Mouse (Mus musculus) regulatory T cell (primary cell): ENCODE data around the gene Gfra4.

Experiments
- in situ Hi-C: fragments of 300-600 bp; cut with MboI, MseI; formaldehyde crosslinking; loops from one replicate; pipeline ENCODE4 v1.15.1; 2025; ENCODE audit warnings: high pct_unique_total_duplicates

The Gfra4 gene

DNA sequence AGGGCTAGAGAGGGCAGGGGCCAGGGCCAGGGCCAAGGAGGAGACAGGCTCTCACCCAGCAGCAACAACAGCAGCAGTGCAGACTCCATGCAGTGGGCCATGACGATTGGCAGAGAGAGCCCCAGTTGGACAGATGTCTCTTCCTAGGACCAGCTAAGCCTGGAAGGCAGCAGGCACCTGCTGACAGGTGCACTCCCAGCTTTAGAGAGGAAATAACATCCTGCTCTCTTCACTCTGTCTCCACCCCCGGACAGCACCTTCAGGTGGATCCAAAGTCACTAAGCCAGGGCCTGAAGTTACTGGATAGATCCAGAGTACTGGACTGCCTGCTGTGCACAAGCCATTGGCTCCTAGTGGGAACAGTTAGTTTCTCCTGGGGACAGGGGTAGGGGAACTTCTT, at the start of gene Gfra4:
Gfra4 (minus strand) TSS at position 101 of the 400 bp plus-strand sequence.
- in situ Hi-C loops = no loop called here

DNA sequence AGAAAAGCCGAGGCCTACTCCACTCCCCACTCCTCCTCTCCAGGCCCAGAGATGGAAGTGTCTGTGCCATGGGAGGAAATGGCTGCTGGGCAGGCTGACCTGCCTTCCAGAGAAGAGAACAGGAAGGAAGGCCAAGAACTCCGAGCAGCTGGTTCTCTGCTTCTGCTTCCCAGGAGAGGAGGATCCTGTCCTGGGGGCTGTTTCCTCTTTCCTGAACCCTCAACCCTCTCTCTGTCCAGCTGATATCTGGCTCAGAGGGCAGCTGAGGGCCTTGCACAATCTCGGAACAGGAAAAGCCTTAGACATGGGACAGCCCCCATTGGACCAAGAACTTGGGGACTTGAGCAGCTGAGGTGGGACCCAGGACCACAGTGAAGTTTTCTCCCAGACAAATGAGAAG, 48.0 kb upstream of the Gfra4 start:
- in situ Hi-C loops = loop anchor here (5.0 to 10.0 kb wide), 3 partner anchors 51 to 424 kb away; no protein-coding TSS in a partner anchor

DNA sequence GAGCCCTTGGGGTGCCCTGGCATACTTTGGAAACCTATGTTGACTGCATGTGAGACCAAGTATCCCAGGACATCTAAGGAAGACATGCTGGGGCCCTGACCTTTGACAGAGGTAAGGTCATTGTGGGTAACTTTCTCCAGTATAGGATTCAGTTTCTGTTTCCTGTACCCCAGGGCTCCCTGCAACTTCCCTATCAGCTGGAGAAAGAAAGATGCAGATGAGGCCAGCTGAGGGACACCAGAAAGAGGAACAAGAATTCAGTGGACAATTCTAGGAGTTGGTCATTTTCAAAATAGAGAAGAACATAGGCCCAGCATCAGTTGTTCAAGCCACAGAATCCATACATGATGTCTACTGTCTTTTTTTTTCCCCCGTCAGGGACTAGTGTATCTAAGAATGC, 46.7 kb upstream of the Gfra4 start:
- in situ Hi-C loops = loop anchor here (5.0 to 10.0 kb wide), 5 partner anchors 53 to 448 kb away; no protein-coding TSS in a partner anchor

DNA sequence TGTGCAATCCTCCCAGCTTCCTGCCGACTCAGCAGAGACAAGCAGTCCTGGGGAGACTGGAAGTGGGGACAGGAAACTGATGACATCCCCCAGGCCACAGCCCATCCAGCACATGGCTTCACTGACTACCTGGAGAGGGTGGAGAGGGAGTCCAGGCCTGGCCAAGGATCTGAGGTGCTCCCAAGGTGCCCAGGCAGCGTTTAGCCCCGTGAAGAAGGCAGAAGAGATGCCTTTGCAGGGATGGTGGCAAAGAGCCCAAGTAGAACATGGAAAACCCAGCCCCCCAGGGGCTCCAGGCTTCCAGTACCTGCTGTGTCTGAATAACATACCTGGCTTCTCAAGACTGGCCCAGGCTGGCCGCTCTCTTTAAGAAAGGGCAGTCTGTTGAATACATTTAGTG, 45.7 kb upstream of the Gfra4 start:
- in situ Hi-C loops = loop anchor here (5.0 kb wide), 2 partner anchors 319 to 449 kb away; no protein-coding TSS in a partner anchor

DNA sequence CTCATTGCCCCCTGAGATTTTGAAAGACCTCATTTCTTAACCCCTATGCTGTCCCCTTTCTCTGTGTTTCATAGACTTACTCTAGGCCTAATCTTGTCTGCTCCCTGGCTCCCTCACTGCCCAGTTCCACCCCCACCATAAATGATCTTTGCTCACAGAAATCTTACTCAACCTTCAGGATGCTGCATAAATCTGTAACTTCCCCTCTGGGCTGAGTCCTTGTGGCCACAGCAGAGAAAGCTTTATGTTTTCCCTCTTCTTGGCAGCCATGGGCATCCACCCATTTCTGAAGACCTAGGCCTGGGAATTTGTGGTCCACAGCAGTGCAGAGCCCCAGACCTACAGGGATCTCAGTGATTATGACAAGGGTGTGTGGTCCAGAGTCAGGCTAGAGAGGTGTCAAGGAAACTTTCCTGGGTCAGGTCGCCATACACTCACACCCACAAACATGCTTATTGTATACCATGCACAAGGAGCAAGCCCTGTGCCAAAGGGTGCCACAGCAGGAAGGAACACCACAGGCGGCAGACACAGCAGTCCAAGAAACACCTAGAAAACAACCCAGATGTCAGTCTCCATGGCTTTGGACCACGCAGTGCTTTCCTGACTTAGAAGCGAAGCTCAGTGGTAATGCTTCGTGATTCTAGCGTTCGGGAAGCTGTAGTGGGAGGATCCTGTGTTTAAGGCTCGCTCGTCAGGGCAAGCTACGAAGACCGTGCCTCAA, 43.9 kb upstream of the Gfra4 start, which contains the start of gene Siglec1:
Siglec1 (minus strand) TSS at position 99 of the 724 bp plus-strand sequence.
- in situ Hi-C loops = loop anchor here (5.0 kb wide), 2 partner anchors 320 to 450 kb away; no protein-coding TSS in a partner anchor

DNA sequence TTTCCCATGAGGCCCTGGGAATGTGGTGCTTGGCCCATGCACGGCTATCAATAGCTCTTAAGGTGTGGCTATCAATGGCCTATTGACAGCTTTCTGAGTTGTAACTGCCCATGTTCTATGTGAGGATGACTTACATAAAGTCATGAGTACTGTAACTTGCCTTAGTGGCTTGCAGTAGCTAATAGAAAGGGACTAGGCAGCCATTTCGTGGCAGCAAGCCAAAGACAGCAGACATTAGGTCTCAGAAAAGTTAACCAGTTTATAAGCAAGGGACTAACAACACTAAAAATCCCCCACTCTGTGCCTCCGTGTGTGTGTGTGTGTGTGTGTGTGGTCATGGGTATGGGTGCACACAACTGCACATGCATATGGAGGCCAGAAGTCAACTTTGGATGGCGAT, 41.3 kb upstream of the Gfra4 start:
- in situ Hi-C loops = no loop called here

DNA sequence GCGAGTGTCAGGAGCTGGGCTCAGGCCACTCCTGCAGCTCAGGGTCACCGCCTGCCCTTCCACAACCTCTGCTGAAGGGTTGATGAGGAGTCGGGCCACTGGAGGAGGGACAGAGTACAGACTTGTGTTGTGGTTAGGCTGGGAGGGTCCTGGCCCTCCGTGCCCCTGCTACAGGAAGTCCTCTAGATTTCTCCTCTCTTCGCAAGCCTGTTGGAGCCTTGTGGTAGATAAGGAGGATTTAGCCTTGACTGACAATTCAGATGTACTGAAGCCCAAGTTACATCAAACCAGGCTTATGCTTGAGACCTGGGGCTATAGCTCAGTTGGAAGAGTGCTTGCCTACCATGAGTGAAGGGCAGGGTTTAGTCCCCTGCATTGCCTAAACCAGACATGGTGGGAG, 37.6 kb upstream of the Gfra4 start:
- in situ Hi-C loops = no loop called here

DNA sequence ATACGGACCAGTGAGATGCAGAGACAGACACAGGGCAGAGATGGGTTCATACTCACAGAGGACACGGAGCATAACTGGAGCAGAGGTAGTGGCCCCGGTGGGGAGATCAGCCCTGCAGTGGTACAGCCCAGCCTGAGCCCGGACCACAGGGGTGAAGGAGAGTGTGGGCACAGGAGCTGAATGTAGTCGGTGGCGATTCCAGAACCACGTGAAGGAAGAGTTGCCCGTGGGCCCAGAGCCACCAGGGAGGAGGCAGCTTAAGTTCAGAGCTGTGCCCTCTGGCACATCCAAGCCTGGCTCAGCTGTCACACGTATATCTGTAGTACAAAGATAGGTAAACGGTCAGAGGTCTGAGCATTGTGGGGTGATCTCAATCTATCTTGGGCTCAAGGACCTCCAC, 29.6 kb upstream of the Gfra4 start:
- in situ Hi-C loops = no loop called here

DNA sequence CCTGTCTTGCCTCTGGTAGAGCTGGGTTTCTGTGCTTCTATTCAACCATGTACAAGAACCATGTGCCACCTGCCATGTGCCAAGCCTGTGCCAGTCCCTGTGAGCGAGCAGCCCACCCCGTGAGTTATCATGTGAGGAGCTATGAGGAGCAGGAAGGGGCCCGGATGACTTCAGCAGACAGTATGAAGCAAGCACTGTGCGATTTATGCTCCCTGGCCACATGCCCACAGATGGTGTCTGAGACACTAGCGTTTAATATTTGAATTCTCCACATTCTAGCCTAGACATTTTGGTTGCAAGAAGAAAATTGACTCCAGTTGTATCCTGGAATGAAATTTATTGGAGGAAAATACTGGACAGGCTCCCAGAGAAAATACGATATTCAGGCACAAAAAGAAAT, 24.6 kb upstream of the Gfra4 start:
- in situ Hi-C loops = no loop called here

DNA sequence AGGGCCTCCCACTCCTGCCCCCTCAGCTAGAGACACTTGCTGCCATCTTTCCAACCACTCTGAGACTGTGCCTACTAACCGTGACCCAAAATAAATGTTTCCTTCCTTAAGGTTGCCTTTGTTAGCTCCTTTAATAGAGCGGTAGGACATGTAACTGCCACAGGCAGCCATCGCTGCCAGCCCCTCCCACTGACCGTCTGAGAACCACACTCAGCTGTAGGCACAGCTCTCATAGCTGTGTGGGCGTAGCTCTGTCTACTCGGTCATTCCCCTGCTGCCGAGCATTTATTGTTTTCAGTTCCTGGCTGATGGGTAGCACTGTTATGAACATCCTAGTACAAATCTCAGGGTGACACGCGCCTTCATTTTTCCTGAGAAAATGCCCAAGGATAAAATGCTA, 23.5 kb upstream of the Gfra4 start:
- in situ Hi-C loops = no loop called here

DNA sequence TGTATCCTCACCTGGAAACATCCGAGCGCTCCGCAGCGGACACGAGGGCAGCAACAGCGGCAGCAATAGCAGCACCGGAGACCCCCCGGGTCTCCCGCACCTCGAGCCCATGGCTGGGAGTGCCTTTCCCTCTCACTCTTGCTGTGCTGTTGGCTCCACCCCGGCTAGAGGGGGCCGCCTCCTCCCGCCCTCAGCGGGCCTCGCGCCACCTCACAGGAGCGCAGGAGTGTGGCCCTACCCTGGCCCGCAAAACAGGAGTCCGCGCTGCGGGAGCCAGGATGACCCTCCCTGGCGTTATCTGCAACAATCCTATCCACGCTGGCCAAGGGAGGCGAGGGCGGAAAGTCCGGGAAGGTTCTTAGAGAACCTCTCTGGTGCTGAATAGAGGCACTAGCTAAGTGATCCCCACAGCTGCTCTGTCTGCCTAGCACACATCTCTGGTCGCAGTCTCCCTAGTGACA, 20.5 kb upstream of the Gfra4 start, which contains the start of gene Adam33:
Adam33 (minus strand) TSS at position 411 of the 461 bp plus-strand sequence.
- in situ Hi-C loops = no loop called here

DNA sequence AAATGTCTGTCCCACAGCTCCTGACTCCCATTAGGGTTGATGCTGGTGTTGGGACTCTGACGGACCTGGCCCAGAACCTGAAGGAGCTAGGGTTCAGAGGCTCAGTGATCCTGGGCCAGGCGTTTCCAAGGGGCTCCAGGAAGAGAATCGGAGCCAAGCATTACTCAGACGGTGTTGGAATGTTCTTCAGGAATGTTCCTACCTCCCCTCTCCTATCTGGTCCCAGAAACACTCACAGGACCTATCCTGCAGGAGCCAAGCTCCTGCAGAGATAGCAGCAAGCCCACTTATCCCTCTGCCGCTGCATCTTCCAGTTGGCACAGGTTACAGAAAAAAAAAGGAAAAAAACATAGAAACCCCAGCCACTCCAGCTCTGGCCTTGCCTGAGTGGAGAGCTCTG, 18.7 kb upstream of the Gfra4 start:
- in situ Hi-C loops = no loop called here

DNA sequence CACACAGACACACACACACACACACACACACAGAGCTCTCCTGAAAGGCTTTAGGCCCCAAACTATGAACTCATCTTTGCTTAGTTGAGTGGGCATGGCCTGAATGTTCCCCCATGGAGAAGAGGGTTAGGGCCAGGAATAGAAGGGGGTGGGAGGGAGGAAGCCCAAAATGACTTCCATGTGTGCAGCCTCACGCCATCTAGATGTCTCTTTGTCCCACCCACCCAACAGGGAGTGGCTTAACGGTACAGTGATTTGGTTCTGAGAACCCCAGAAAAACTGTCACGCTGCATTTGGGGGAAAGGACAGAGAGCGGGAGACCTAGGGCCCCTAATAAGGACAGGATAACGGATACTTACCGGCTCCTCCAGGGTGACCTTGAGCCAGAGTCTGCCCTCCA, 17.9 kb upstream of the Gfra4 start:
- in situ Hi-C loops = no loop called here

DNA sequence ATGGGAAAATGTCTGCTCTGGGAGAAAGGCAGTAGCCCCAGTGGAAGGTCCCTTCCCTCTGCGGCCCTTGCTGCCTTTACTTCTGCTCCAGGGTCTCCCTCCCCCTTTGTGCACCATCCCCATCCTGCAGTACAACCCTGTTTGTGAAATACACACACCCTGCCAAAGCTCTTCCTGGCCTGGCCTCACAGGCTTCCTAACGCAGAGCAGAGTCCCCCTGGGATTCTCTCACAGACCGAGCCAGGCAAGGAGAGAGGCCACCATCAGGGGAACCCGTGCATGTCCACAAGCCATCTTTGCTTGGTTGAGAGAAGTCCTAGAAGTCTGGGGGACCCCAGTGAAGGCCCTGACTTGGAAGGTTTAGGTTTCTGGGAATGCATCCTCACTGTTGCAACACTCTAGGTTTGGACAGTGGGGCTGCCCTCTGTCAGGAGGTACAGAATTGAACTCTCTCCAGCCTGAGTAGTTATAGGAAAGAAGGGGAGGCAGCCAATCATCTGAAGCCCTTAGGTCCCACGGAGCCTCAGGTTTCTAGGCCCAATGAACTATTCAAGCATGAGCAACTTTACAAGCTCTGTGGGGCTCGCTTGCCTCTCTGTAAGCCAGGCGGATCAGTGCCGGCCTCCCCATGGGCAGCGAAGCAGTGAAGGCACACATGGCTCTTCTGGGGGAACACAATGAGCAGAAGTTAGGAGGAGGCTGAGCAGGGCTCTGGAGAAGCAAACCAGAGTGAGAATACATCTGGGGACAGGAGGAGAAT, 17.1 kb upstream of the Gfra4 start:
- in situ Hi-C loops = no loop called here

DNA sequence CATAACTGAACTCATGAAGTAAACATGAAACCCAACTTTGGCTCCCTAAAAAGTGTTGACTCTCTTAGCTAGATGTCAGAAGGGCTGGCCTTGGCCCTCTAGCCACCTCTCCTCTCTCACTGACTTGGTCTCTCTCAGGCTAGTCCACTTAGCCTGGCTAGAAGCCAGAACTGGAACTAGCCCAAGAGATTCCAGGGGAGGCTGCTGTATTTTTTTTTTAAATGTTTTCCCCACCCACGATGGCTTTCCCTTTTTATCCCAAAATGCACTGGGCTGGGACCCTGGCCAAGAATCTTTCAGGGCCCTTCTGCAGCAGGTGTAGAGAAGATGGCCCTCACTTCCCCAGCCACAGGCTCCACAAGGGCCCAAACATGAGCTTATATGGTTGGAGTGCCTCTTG, 16.5 kb upstream of the Gfra4 start:
- in situ Hi-C loops = no loop called here

DNA sequence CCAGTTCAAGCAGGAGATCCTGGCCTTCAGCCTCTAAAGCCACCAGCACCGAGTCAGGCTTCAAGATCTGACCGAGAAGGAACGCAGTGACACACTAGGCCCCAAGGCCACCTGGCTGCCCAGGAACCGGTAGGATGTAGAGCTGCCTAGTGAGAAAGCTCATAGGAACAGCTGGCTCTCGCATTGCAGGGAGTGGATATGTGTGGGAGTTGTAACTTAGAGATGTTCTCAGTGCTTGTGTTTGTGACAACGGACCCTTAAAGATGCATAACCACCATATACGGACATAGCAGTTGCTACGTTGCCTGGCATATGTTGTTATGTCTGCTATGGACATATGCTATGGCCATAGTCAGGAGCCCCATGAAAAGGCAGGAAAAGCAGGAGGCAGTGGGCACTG, 15.8 kb upstream of the Gfra4 start:
- in situ Hi-C loops = no loop called here

DNA sequence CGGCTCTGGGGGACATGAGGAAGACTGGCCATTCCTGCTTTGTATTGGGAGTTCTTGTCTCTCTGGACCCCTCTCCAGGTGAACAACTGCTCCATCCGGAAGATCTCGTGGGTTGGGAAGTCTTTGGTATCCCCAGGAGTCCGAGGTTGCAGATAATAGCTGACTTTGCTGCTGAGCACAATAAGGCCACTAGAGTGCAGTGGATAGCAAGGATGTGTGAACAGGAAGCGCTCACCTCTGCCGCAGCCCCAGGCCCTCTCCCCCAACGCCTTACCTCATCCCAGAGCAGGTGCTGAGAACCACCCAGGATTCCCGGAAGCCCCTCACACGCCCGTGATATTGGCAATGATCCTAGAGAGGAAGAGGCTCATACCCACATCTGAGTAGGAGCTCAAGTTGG, 13.3 kb upstream of the Gfra4 start:
- in situ Hi-C loops = no loop called here

DNA sequence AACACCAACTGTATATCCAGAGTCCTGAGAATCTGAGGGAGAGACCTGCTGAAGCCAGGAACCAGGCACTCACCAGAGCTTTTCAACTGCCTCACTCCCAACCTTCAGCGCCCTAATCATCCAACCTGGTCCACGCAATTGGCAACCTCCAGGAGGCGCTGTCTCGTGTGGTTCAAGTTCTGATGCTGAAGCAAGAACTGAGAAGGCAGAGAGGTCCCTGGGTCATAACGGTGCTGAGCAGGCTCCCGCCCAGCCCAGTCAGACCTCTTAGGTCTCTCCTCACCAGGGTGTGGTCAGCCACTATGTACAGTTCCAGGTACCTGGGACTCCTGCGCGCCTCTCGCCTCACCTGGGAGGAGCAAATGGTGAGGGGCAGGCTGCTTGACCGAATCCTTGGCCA, 12.7 kb upstream of the Gfra4 start:
- in situ Hi-C loops = no loop called here

DNA sequence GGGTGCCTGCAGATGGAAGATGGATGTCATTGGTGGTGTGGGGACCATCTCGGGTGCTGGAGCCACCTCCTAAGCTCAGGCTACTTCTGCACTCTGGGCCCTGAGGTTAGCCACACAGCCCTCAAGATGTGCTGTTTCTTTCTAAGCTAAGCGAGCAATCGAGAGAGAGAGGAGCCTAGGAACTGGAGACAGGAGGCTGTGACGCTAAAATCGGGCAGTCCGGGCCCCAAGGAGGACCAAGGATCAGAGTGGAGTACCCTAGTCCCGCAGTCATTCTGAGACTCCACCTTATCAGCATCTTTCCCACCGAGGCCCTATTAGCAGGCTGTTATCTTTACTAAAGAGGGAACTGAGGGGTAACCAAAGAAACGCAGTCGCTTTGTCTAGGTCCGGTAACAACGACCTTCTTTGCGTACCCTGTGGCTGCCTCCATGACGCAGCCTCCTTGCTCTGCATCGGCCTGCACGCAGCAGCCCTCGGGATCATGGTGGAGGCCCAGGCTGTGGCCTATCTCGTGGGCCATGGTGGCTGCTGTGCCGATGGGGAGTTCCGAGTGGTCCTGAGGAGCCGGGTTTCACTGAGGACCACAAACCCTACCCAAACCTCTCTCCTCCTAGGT, 11.9 kb upstream of the Gfra4 start:
- in situ Hi-C loops = no loop called here

DNA sequence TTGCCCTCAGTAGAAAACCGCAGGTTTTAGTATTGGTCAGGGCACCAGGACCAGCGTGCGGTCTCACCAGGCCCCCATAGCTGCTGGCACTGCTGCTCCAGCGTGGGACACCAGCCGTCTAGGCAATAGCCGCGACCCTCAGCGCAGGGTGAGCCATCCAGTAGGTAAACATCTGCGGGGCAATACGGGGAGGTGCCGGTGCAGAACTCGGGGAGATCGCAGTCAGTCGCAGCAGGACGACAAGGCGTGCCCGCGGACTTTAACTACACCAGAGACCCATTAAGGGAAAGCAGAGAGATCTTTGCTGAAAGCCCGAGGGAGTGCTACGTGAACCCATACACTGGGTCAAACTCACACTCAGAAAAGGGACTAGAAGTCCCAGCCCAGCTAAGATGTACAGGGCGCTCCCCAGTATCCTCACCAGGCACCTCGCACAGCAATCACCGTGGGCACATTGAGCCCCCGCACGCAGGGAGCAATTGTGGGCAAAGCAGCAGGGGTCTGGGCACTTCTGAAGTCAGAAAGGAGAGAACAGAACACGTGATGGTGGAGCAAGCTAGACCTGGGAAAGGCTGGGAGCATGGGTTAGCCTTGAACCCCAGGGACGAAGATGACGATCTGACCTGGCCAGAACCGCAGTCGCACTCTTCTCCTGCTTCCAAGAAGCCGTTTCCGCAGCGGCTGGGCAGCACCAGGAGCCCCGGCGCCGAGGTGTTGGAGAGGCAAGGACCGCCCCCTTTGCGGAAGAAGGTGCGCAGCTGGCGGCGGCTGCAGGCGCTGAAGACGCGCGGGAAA, 11.2 kb upstream of the Gfra4 start:
- in situ Hi-C loops = no loop called here

DNA sequence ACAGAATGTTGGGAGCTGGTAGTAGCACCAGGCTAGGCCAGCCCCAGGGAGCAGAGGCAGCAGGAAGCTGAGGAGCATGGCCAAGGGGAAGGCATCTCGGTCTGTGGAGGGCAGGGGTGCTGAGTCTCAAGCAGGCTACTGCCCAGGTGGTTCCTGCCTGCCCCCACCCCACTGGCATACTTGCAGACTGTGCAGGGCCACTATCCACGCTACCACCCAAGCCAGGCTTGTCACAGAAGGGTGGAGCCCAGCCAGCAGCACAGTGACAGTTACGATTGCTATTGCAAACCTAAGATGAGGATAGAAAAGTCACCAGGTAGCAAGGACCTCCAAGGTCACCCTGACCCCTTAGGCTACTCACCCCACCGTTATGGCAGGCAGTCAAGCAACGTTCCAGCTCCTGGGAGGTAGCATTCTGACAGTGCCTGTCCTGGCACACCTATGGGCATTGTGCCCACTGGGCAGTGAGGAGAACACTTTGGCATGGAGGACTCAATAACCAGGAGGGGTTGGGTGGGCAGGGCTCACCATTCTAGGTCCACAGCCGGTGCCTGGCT, 10.1 kb upstream of the Gfra4 start:
- in situ Hi-C loops = no loop called here
